Mouse (Mus musculus): Measurements from ENCODE around the gene Gm30191.

- no peak for TF ChIP-seq POLR2A (IDR thresholded peaks at IDR 0.05; ENCODE audit: borderline replicate concordance, insufficient read depth, low read length)
- no peak for TF ChIP-seq CTCF (IDR thresholded peaks at IDR 0.05; ENCODE audit: borderline replicate concordance, insufficient read depth, low read depth, low read length)
Observed at GRCm38 (mm10) chr4:134222793-134223600, 23.7 kb upstream of the Gm30191 start.
